Mouse (Mus musculus): ENCODE measurements around the gene Thada.

DNA sequence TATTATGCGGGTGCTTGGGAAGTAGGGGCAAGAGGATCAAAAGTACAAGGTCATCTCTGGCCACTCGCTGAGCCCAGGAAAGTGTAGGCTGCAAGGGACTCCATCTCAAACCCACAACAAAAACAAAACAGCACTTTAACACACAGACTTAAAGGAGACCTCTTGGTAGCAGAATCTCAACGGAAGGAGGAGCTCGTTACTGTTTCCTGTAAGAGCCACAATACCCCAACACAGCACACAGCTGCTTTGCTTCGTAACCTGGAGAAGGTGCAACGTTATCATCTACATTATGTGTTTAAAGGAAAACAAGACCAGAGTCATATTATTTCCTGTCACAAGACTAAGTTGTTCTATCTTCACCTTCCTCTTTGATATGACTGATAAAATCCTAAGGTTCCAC, 135.5 kb downstream of the Thada start:
- no peak for TF ChIP-seq CTCF (IDR thresholded peaks at IDR 0.05; ENCODE audit: low read depth)
- no peak for TF ChIP-seq EP300 (IDR thresholded peaks at IDR 0.05; ENCODE audit: low read depth)
